Mouse (Mus musculus) forebrain, embryonic 16.5 days (tissue): ENCODE measurements around the gene Stk11. TPM values are rescaled to one million over a fixed set of nuclear protein-coding genes. Genes with fewer than 3 reads are reported as not detected.
A peak's percentile ranks its signal among the peaks of the same experiment; 100 is the strongest.

Source experiments
- ATAC-seq: fragments of 200-750 bp; cut with Nextera tagmentation; 2 replicates; pipeline ENCODE4 v1.8.0; 2017; ENCODE audit warnings: mild to moderate bottlenecking, moderate library complexity
- H3K27ac ChIP-seq: fragments of 300-500 bp; sonication (generic); 2 replicates; pipeline ENCODE4 v1.5.1; 2014; ENCODE audit warnings: low read length, control low read depth
- H3K27me3 ChIP-seq: fragments of 300-500 bp; sonication (generic); replicated peaks from 2 replicates; pipeline ENCODE4 v1.6.1; 2014; ENCODE audit warnings: low read length; ENCODE audit not compliant: control insufficient read depth, insufficient read depth
- H3K36me3 ChIP-seq: fragments of 300-500 bp; sonication (generic); 2 replicates; pipeline ENCODE4 v1.6.1; 2014; ENCODE audit not compliant: control insufficient read depth, insufficient read depth
- H3K4me1 ChIP-seq: fragments of 300-500 bp; sonication (generic); replicated peaks from 2 replicates; pipeline ENCODE4 v1.6.1; 2014; ENCODE audit warnings: low read length; ENCODE audit not compliant: control insufficient read depth, insufficient read depth
- H3K4me2 ChIP-seq: fragments of 300-500 bp; sonication (generic); 2 replicates; pipeline ENCODE4 v1.6.1; 2014; ENCODE audit warnings: mild to moderate bottlenecking, low read length, control low read depth
- H3K4me3 ChIP-seq: fragments of 300-500 bp; sonication (generic); replicated peaks from 2 replicates; pipeline ENCODE4 v1.5.1; 2014; ENCODE audit warnings: mild to moderate bottlenecking, low read length, control low read depth
- H3K9ac ChIP-seq: fragments of 300-500 bp; sonication (generic); replicated peaks from 2 replicates; pipeline ENCODE4 v1.6.1; 2014; ENCODE audit warnings: low read depth, low read length, control low read depth
- H3K9me3 ChIP-seq: fragments of 300-500 bp; sonication (generic); 2 replicates; pipeline ENCODE4 v1.6.1; 2016; ENCODE audit warnings: low read length; ENCODE audit not compliant: control insufficient read depth
- WGBS: fragments of 180-500 bp; shearing (Covaris S2); extraction: QIAGEN DNeasy Blood & Tissue Kit; methylation state at CpG from one replicate; pipeline ENCODE4 v1.1.7; 2014; 5-methylcytosine and 5-hydroxymethylcytosine counted together
- polyA plus RNA-seq: library from polyadenylated mRNA; unstranded; fragments of >200 nt; fragmentation: Nextera tagmentation; extraction: Ambion mirVana; gene quantifications from 2 replicates; pipeline ENCODE4 v1.2.1, GENCODE M21; 2015

The Stk11 gene
- polyA plus RNA-seq, 1 experiment from 2014 or later, result 18.0 TPM

GRCm38 (mm10) chr10:80131952-80132350, 16.3 kb downstream of the Stk11 start:
- WGBS, result 32% methylated on average over 26 of the region's 27 CpGs
- Histone ChIP-seq H3K27me3 (no peaks in the 10 kb centered on the region), H3K4me2 (peak overlapping the region; percentile 28), H3K4me3 (peak overlapping the region; percentile 12; the same call in 1 of the 2 replicates), H3K27ac (no peak overlapping the region), H3K9me3 (no peaks in the 10 kb centered on the region), H3K9ac (0 out of 2 replicates have a peak overlapping the region, but pooled peaks have one; percentile 18), H3K4me1 (peaks cover 21% of the 10 kb centered on the region), H3K36me3 (peaks cover 35% of the 10 kb centered on the region)
- 0 out of 2 replicates have a peak, but pooled peaks have one; percentile 13 for ATAC-seq

- Histone ChIP-seq H3K4me1 (peaks cover 35% of the 10 kb centered on the region), H3K9me3 (no peaks in the 10 kb centered on the region), H3K27ac (no peak overlapping the region), H3K36me3 (peaks cover 26% of the 10 kb centered on the region), H3K4me2 (no peak overlapping the region), H3K9ac (no peak overlapping the region), H3K27me3 (no peaks in the 10 kb centered on the region), H3K4me3 (no peak overlapping the region)
- 58% methylated on average over 8 of the region's 8 CpGs for WGBS
- ATAC-seq, result no peak
Measured at GRCm38 (mm10) chr10:80133226-80133849, 17.7 kb downstream of the Stk11 start.

- Histone ChIP-seq H3K36me3 (peaks cover 24% of the 10 kb centered on the region; the same call in 1 of the 2 replicates), H3K4me3 (no peak overlapping the region), H3K4me1 (peaks cover 37% of the 10 kb centered on the region), H3K9ac (no peak overlapping the region), H3K27me3 (no peaks in the 10 kb centered on the region), H3K27ac (no peak overlapping the region), H3K9me3 (no peaks in the 10 kb centered on the region), H3K4me2 (no peak overlapping the region)
- ATAC-seq, result no peak
- WGBS, result 89% methylated on average over 9 of the region's 9 CpGs
Measured at GRCm38 (mm10) chr10:80134421-80134820, 18.8 kb downstream of the Stk11 start.

- peaks cover 37% of the 10 kb centered on the region for H3K4me1 ChIP-seq
- H3K36me3 ChIP-seq, result peaks cover 21% of the 10 kb centered on the region; the same call in 1 of the 2 replicates
- H3K9ac ChIP-seq, result no peak overlapping the region
- H3K9me3 ChIP-seq, result no peaks in the 10 kb centered on the region
- no peak overlapping the region for H3K4me3 ChIP-seq
- no peak overlapping the region for H3K27ac ChIP-seq
- no peak for ATAC-seq
- H3K4me2 ChIP-seq, result no peak overlapping the region
- H3K27me3 ChIP-seq, result no peaks in the 10 kb centered on the region
- 88% methylated on average over 10 of the region's 10 CpGs for WGBS
Measured at GRCm38 (mm10) chr10:80135161-80135560, 19.6 kb downstream of the Stk11 start.

- Histone ChIP-seq H3K4me1 (peaks cover 39% of the 10 kb centered on the region), H3K9ac (no peak overlapping the region), H3K27me3 (no peaks in the 10 kb centered on the region), H3K4me3 (no peak overlapping the region), H3K27ac (no peak overlapping the region), H3K9me3 (no peaks in the 10 kb centered on the region), H3K4me2 (no peak overlapping the region), H3K36me3 (peaks cover 18% of the 10 kb centered on the region; the same call in 1 of the 2 replicates)
- ATAC-seq, result no peak
- WGBS, result 97% methylated on average over 1 of the region's 1 CpGs
Measured at GRCm38 (mm10) chr10:80135641-80136040, 20.0 kb downstream of the Stk11 start.

- H3K4me3 ChIP-seq, result peak overlapping the region; percentile 87
- peaks cover 45% of the 10 kb centered on the region for H3K4me1 ChIP-seq
- H3K9ac ChIP-seq, result peak overlapping the region; percentile 87
- H3K27me3 ChIP-seq, result no peaks in the 10 kb centered on the region
- H3K4me2 ChIP-seq, result peak overlapping the region; percentile 93
- H3K36me3 ChIP-seq, result peaks cover 15% of the 10 kb centered on the region; the same call in 1 of the 2 replicates
- ATAC-seq, result no peak
- 23% methylated on average over 48 of the region's 49 CpGs for WGBS
- H3K9me3 ChIP-seq, result no peaks in the 10 kb centered on the region
- H3K27ac ChIP-seq, result no peak overlapping the region; the same call in 1 of the 2 replicates
Measured at GRCm38 (mm10) chr10:80136179-80136951, 20.8 kb downstream of the Stk11 start.

- peak overlapping the region; percentile 93 for H3K4me2 ChIP-seq
- H3K9me3 ChIP-seq, result no peaks in the 10 kb centered on the region
- H3K27ac ChIP-seq, result peak overlapping the region; percentile 93
- peaks cover 43% of the 10 kb centered on the region for H3K4me1 ChIP-seq
- ATAC-seq, result no peak
- H3K9ac ChIP-seq, result peak overlapping the region; percentile 87
- WGBS, result 5% methylated on average over 27 of the region's 29 CpGs
- no peaks in the 10 kb centered on the region for H3K27me3 ChIP-seq
- H3K4me3 ChIP-seq, result peak overlapping the region; percentile 87
- peaks cover 13% of the 10 kb centered on the region; the same call in 1 of the 2 replicates for H3K36me3 ChIP-seq
Measured at GRCm38 (mm10) chr10:80136952-80137625, 21.5 kb downstream of the Stk11 start.

- Histone ChIP-seq H3K27me3 (no peaks in the 10 kb centered on the region), H3K27ac (peak overlapping the region; percentile 93), H3K4me1 (peaks cover 49% of the 10 kb centered on the region), H3K4me3 (peak overlapping the region; percentile 87), H3K36me3 (peaks cover 13% of the 10 kb centered on the region; the same call in 1 of the 2 replicates), H3K9me3 (no peaks in the 10 kb centered on the region), H3K9ac (peak overlapping the region; percentile 87), H3K4me2 (peak overlapping the region; percentile 93)
- WGBS, result 1% methylated on average over 28 of the region's 33 CpGs
- no peak for ATAC-seq
Measured at GRCm38 (mm10) chr10:80137626-80138552, 22.3 kb downstream of the Stk11 start.
